Mouse (Mus musculus) mesoderm, embryonic 11.5 days (tissue): Measurements from ENCODE around the gene B430306N03Rik.
"Not testable (repeated sequence)": the region's sequence is repeated elsewhere in the genome, so short reads cannot be mapped to it uniquely, and the experiment has no call there.

ENCODE experiments used
- DNase-seq: peaks from one replicate; pipeline ENCODE4 v3.0.0-alpha.2; 2012; ENCODE audit warnings: low read depth, low spot score

Gene B430306N03Rik

DNA sequence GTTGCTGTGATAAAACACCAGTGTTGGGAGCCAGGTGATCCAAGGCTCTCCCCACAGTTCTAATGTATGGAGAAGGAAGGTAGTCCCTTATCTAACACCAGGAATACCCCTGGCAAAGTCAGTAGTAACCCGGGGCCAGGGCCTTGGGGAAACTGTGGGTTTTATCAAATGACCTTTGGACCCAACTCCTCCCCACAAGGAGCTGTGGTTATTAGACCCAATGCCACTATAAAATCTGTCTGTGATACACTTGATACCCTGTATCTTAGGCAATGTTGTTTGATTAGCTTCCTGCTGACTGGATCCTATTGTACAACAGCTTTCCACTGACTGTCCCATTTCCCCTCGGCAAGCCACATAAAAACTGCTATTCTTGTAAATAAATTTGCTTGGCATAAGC lies 3.8 kb upstream of the B430306N03Rik start:
- no peak for DNase-seq

DNA sequence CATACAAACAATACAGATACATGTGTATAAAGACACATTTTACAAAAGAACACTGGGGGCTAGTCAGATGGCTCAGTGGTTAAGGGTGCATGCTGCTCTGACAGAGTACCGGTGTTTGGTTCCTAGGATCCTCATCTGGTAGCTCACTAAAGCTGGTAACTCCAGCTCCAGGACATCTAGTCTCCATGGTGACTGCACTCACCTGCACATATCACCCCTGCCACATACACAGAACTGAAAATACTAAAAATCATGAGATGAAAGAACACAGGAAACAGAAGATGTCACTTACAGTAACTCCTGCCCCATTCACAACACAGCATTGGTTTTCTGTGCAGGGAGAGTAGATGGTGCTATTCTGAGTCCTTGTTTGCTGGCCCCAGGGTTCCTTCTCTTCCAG lies 2.7 kb downstream of the B430306N03Rik start:
- DNase-seq = no peak

DNA sequence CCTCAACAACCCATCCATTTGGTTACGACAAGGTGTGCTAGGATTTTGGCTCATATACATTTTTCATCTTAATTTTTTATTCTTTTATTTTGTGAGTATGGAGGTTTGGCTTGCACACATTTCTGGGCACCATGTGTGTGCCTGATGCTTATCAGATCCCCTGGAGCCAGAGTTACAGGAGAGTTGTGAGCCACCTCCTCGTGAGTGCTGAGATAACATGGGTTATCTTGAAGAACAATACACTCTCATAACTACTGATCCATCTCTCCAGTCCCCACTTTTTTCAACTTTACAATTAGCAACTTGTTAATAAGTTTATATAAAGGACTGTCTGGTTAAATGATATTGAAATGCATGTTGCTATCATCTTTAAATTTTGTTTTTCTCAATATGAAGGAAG lies 5.3 kb downstream of the B430306N03Rik start:
- no peak for DNase-seq

DNA sequence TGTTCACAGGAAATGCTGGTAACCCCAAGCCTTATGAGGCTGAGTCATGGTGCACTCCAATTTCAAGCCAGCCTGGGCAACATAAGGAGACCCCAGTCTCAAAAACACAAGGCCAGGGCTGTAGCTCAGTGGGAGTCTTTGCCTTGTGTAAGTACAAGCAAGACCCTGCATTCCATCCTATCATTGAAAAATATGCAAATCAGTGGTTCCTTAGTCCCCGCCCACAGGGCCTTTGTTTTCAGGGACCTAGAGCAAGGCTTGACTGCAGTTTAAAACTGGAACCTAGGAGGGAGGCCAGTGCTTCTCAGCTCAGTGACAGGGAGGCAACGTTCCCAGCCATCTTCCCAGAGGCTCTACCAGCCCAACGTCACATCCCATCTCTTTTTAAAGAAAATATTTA lies 7.3 kb downstream of the B430306N03Rik start:
- peak; percentile 8 for DNase-seq

DNA sequence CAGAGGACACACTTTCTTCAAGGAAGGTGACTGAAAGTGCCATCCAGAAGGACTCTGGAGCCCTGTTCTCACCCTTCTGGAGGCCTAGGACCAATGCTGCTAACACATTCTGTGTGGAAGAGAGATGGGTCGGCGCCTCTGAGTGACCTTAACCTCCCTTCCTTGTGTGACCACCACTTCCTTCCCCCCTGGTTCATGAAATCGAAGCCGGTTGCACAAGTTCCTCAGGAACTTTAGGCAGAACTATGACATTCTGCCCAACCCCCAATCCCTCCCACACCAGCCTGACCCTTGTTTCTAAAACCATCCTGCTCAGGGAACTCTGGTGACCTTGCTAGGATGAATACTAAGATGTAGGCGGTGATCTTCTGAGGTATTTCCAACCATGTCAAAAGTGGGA lies 8.3 kb downstream of the B430306N03Rik start:
- DNase-seq = no peak

DNA sequence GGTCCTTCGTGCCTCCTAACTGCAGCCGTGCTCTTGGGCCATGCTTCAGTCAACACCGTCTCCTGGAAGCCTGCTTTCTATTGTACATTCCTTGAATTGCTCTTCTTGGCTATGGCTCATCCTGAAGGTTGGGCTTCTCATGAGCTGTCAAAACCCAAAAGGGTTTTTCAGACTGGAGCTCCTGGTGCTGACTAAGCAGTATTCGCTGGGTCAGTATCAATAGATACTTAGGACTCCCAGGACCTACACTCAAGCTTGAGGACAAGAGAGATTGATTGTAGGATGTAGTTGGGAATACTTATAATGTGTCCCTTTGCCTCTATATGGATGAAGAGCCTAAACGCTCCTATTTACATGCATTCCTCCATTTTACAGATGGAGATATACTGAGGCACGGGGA lies 9.2 kb downstream of the B430306N03Rik start:
- no peak for DNase-seq

DNA sequence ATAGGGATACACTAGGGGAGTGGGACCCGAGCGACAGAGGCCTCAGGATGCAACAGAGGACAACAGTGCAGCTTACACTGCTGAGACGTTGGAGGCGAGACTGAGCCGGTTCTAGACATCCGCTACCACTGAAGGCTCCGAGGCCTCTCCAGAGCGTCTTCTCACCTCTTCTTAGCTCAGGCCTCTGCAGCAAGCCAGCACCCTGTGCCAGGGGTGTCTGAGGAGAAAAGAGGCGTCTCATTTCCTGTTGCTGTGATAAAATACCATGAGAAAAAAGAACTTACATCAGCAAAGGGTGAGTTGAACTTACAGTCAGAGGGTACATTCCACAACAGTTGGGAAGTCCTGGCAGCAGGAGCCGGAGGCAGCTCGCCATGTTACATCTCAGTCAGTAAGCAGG lies 9.7 kb downstream of the B430306N03Rik start:
- DNase-seq = no peak

DNA sequence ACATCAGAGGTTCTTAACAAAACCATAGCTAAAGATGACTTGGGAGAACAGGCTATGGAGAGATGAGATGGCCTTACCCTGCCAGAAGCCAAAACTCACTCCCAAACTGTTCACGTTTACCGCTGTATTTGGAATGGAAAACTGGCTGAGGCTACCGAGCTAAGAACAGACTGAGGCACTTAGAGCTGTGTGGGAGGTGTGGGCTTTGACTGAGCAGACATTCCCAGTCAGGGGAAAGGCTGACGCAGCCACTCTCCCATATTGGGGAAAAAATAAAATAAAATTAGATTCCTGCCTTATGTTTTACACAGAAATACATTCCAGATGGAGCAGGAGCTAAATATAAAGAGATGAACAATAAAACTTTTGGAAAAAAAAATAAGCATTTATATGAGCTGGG lies 10.7 kb downstream of the B430306N03Rik start:
- DNase-seq = no peak

DNA sequence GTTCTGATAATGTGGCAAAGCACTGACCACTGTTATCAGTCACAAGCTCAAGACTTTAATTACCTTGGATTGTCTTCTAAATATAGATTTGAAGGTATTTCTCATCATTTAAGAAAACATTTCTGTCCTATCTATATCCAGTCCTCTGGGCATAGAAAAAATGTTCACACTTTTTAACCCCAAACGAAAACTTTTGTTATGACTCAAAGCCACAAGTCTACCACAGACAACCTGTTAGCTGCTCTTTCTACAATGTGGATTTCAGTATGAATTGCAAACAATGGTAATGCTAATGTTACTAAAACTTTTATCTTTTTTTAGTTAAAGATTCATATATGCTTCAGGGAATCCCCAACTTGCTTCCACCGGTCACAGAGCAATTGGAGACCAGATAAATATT lies 16.6 kb downstream of the B430306N03Rik start:
- DNase-seq = no peak

DNA sequence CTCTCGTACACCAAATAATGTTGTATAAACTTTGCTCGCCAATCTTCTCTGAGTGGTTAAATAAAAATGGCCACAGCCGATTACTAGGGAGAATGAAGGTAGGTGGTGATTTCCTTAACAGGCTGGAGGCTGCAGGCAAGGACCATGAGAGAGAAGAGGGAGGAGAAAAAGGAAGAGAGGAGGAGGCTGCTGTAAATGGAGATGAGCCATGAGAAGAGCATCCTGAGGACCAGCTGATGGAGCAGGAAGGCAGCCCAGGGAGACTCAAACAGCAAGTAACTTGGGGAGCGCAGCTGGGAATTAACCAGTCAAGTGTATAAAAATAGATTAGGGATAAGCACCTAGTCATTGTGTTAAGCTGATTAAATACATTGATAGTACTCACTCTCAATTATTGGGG lies 18.2 kb downstream of the B430306N03Rik start:
- no peak for DNase-seq

DNA sequence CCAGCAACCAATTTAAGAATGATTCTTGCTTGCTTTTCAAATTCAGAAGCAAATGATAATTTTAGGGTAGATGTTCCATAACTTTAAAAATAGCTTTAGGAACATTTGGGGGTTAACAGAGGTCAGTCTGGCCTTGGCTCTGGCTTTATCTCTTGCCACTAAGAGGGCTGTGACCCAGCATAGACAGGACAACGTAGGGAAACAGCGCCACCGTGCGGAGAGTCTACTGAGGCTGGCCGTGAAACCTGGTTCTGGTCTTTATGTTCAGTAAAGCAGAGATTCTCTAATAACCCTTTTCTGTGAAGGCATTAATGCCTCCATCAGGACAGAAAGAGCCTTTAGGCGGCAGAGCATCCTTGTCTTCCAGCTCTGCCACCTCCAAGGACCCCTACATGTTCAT lies 20.9 kb downstream of the B430306N03Rik start:
- peak; percentile 78 for DNase-seq

DNA sequence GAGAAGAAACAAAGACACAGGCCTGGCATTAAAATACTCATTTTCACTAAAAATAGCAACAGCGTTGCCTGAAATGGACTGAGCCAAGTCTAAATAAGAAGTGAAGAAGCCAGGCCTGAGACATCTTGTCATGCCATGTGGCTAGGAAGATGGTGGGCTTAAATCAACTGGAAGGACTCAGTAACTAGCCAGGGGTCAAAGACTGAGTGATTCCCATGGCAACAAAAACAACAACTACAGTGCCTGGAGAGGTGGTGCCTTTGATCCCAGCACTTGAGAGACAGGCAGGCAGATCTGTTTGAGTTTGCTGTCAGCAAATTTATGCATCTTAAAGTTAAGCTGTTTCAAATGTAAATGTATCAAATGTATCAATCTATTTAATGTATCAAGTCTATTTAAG lies 24.3 kb downstream of the B430306N03Rik start:
- DNase-seq = no peak

DNA sequence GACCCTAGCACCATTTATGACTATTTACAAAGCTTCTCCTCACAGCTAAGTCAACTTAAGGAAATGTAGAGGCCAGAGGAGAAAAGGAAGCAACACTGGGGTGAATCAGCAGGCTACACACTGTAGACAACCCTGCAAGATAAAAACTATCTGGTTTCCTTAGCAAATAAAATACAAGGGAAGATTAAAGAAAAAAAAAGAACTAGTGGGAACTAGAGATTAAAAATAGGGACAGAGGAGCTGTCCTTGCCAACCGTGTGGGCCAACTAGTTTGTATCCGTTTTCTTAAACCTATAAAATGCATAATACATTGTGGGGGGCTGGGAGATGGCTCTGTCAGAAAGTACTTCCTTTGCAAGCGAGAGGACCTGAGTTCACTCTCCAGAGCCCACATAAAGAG lies 26.0 kb downstream of the B430306N03Rik start:
- DNase-seq = no peak

DNA sequence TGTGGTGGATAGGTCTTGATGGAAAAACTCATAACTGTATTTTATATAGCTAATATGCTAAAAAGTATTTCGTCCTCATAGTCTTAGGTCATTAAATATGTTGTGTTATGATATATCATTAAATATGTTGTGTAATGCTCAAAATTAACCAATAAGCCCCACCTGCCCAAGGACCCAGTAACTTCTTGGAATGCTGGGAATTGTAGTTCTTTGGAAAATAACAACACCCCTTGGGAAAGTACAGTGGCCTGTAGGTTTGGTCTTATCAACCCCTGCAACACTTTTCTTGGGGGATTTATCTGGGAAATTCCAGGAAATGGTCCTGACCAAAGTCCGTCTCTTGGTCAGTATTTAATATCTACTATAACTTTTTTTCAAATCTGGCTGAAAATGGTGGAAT lies 27.1 kb downstream of the B430306N03Rik start:
- DNase-seq = no peak

DNA sequence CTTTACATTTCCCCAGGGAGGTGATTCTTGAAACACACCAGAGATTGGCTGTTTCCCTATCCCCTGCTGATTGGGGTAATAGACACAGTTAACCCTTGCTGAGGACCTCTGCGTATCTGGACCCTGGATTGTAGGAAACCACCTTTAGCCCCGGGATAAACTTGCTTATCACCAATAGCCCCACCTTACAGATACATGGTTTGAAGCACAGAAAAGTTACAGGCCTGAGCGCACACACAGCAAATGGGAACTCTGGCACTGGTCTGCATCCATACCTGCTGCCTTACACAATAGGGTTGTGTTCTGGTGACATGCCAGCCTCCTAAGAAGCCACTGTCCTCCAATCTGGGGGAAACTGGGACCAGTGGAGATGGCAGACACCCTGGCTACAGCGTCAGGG lies 29.9 kb downstream of the B430306N03Rik start:
- DNase-seq = no peak

DNA sequence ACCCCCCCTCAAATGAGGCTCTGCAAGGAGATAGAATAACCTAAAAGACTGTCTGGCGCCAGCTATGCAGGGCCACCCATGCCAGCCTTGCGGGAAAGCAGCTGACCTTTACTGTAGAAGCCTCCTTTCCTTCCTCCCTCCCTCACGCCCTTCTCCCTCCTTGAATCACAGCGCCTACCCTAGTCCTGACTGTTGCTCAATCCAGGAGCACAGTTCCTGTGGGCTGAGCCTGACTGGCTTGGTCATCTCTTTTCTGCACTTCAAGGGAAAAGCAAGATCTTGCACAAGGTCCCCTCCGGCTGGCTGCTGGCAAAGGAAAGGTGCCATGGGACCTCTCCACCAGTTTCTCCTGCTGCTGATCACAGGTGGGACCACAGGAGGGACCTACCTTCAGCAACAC lies 30.3 kb downstream of the B430306N03Rik start, which contains the start of gene Trem2:
TSS of gene Trem2 (plus strand) at position 171 of the 400 bp plus-strand sequence.
- no peak for DNase-seq

DNA sequence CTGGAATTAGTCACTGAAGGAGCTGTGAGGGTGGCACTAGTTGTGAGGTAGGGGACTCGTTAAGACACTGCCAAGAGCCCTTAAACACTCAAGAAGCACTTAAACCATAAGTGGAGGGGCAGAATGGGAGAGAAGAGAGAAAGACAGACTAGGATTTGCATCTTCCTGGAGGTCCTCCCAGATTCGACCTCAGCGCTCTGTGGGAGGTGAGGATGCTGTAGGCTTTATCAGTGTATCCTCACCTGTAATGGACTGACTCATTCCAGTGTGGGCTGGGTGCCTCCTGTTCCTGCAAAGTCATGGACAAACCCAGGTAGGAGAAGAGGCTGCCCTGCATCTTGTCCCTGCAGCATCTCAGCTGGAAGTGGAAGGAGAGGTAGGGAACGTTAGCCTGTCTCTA lies 30.9 kb downstream of the B430306N03Rik start:
- DNase-seq = no peak

DNA sequence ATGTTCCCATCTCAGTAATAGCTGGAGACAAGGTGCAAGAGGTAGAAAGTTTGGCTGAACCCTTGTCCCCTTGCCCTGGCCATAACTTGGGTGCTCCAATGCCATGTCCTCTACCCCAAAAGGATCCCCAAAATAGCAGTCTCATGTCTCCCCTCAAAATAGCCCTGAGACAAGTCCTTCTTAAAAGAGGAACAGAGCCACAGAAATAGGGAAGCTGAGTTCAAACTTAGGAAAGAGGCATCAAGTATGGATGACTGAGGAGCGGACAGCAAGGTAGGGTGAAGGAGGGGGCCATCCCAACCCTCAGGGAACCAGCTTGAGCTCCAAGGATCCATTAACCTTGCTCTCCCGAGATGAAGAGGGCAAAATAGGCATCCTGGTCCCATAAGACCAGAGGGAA lies 31.3 kb downstream of the B430306N03Rik start:
- no peak for DNase-seq

DNA sequence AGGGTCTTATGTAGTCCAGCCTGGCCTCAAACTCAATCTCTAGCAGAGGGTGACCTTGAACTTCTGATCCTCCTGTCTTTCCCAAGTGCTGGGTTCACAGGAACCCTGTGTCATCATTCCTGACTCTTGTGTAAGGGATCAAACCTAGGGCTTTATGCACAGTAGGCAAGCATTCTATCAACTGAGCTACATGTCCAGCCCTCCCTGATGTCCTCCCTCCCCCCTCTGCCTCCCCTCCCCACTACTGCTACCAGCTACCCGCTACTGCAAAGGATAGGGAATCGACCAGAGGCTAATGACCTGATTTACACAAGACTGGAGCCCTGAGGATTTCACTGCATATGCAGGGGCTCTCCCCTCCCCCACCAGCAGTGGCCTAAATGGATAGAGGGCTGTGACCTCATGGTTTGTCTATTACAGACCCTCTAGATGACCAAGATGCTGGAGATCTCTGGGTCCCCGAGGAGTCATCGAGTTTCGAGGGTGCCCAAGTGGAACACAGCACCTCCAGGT lies 34.8 kb downstream of the B430306N03Rik start:
- DNase-seq = no peak

DNA sequence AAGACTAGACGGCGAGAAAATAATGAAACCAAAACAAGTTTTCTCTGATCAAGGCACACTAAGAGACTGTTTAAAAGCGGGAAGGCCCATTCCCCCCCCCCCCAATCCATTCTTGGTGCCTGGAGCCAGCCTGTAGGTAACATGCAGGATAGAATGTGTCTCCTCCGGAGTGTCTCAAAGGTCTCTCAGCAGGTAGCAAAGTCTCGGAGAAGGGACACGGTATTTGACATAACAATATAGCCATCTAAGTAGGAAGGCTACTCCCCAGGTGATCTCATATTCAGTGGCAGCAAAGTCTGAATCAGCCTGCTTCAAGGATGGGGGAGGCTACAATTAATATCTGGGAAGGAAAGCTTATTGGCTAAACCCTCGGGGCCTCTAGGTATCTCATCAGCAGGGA lies 37.0 kb downstream of the B430306N03Rik start:
- DNase-seq = not testable (repeated sequence)

DNA sequence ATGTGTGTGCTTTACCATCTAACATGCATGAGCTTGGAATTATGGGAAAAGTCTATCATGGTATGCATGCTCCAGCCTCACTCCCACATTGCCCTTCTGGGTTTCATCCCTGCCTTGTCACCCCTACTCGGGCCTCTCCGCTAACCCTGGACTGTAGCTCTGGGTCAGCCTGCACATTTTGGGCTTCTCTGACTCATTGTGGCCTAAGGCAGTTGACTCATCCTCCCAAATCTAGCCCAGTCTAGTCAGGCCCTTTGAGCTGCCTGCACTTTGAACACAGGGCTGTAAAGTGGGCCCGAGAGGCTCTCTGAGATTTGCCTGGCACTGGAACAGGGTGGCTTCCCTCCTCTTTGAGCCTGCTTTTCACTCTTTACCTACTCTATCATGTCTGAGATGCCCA lies 39.9 kb downstream of the B430306N03Rik start:
- DNase-seq = no peak

DNA sequence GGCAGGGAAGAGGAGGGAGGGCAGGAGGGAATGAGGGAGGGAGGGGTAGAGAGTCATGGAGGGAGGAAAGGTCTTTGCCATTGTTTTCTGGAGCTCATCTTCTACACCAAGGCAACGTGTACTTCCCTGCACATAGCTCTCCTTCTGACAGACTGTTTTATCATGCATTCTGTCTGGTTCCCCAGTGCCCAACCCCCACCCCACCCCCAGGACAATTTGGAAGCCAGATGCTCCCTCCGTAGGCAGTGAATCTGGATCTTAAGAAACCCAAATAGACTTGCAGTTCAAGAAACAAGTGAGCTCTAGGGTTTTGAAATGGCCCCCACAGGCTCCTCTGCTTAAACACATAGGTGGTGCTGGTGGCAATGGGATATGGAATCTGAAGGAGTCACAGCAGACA lies 42.0 kb downstream of the B430306N03Rik start:
- DNase-seq = no peak

DNA sequence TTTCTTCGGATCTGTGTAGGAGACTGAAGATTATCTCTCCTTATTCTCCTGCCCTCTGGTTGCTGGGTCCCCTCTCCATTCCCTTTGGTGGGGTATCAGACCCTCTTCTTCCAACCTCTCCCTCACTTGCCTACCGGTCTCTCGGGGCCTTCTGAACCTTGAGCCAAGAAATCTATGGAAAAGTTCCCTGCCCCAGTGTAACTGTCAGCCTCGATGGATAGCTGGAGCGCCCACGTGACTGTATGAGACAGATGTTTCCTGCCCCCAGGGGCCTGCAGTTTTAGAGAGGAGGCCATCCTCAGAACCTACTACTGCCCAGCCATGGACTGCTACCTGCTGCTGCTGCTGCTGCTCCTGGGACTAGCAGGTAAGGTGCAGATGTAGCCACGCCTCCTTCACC lies 43.7 kb downstream of the B430306N03Rik start, which contains the start of gene Treml1:
TSS of gene Treml1 (plus strand) at position 301 of the 400 bp plus-strand sequence.
- no peak for DNase-seq

DNA sequence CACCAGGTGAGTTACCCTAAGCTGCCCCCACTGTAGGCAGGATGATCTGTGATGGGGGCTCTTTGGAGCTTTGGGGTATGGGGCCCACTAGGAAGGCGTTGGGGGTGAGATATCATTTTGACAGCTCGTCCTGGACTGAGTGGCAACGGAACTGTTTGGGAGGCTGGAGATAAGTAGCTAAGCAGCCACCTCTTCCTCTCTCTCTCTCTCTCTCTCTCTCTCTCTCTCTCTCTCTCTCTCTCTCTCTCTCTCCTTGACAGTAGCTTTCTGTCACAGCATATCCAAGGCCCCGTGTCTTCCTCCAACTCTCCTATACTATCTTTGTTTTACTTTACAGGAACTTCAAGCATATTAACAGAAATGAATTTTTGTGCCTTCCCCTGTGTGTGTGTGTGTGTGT lies 44.5 kb downstream of the B430306N03Rik start:
- no peak for DNase-seq
